Comparison of ENCODE assay signal across 7 mouse cellular contexts in the genomic region with DNA sequence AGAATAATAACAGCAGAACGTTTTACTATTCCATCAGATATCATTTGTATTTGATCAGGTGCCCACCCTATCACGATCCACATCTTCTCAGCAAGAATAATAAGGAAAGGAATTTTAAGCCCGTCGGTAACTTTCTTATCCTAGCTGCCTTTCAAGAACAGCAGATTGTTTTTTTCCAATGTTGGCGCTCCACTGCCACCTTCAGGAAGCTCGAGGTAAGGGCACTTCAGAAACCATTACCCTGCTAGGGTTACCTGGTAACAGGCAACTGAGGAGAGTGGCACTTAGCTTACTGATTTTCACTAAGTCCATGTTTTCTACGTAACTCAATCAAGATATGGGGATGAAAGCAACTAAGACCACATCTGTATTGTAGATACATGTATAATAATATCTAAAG.
DNase-seq lines count a peak whose midpoint lies in the region; ATAC-seq and TF ChIP-seq lines count a peak whose summit lies in the region.

No protein-coding gene starts in this region.

- peak; percentile 77 for TF ChIP-seq CTCF in midbrain, postnatal 0 days (IDR thresholded peaks at IDR 0.05)

- DNase-seq in layer of hippocampus, adult 11-12 months (ENCODE audit: low spot score) = peak; percentile 15
- no peak for DNase-seq in layer of hippocampus, adult 9-11 months
- DNase-seq in ES-CJ7 (ENCODE audit: low read depth, low spot score) (peak; percentile 58), WW6 (ENCODE audit: low read depth, low spot score) (peak; percentile 38)
- peak; percentile 59 for DNase-seq in midbrain, postnatal 0 days (ENCODE audit: low spot score)
- DNase-seq in ovary, postnatal 10 days (ENCODE audit: low spot score) = no peak

- H3K4me1 ChIP-seq in midbrain, postnatal 0 days (ENCODE audit: insufficient read depth, low read length) = no peaks in the 10 kb centered on the region

- H3K9ac ChIP-seq in midbrain, postnatal 0 days (replicated peaks; ENCODE audit: low read length, poor library complexity, severe bottlenecking) = no peak overlapping the region

- H3K4me3 ChIP-seq in midbrain, postnatal 0 days (ENCODE audit: low read depth, low read length) = no peak overlapping the region

- H3K27ac ChIP-seq in midbrain, postnatal 0 days (ENCODE audit: low read depth, low read length) = no peak overlapping the region

- no peaks in the 10 kb centered on the region; the same call in 1 of the 2 replicates for H3K27me3 ChIP-seq in midbrain, postnatal 0 days (ENCODE audit: insufficient read depth, low read length)

- no peaks in the 10 kb centered on the region for H3K36me3 ChIP-seq in midbrain, postnatal 0 days (ENCODE audit: insufficient read depth, low read length)

- H3K4me2 ChIP-seq in midbrain, postnatal 0 days (ENCODE audit: low read depth, low read length, poor library complexity, severe bottlenecking) = no peak overlapping the region

- no peaks in the 10 kb centered on the region for H3K9me3 ChIP-seq in midbrain, postnatal 0 days (ENCODE audit: low read length)

- ATAC-seq in hematopoietic stem cell, adult 5-6 weeks (replicated peaks in 1 of 2; ENCODE audit: insufficient read depth in 1 of 2, low FRiP score in 2 of 2, low TSS enrichment in 1 of 2, low read depth in 1 of 2, poor library complexity in 2 of 2, severe bottlenecking in 2 of 2) = peak; percentile 76 to 80; a peak in 3 of 4 replicates
- ATAC-seq in midbrain, postnatal 0 days (ENCODE audit: low FRiP score) = no peak

- WGBS in midbrain, postnatal 0 days = 22% methylated on average over 7 of the region's 7 CpGs

Comparison
In these comparisons a context has a peak if more than half of its experiments do, and no peak if none do; other contexts are left out.
1. DNase-seq: peak in layer of hippocampus, adult 11-12 months (single experiment), ES-CJ7 (single experiment), WW6 (single experiment) and midbrain, postnatal 0 days (single experiment); none in layer of hippocampus, adult 9-11 months (single experiment) and ovary, postnatal 10 days (single experiment).